Mouse (Mus musculus) liver, adult 2 months (tissue): ENCODE results near the gene Dsp.

ENCODE experiments used
- CTCF ChIP-seq: fragments of 200-500 bp; IDR thresholded peaks from 2 replicates; pipeline ENCODE4 v1.5.1; 2011; ENCODE audit warnings: low read depth, low read length, control low read depth
- POLR2A ChIP-seq: fragments of 200-500 bp; IDR thresholded peaks from 2 replicates; pipeline ENCODE4 v1.6.1; 2011; ENCODE audit warnings: low read length, control low read depth; ENCODE audit not compliant: insufficient read depth; ENCODE audit errors: extremely low read depth

DNA sequence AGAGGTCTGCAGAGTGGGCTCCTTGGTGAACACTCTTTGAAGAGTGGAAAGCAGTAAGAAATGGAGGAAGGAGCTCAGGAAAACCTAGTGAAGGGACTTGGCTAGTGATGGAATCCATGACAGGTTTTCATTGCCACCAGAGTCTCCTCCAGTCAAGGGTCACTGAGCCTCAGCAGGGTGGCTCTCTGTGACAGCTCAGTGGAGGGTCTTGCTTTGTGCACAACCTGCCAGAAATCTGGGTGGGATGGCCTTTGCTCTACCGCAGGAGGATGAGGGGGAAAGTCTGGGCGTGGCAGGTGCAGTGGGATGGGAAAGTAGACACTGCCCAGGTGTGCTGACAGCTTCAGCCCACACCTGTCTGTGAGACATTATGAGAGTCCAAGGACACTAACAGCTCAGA is 4.4 kb downstream of the Dsp start:
- TF ChIP-seq POLR2A (no peak), CTCF (no peak)
